Mouse (Mus musculus): Measurements from ENCODE around the gene Lcat. TPM values are rescaled to one million over a fixed set of nuclear protein-coding genes. Genes with fewer than 3 reads are reported as not detected.

The Lcat gene
- polyA plus RNA-seq, 1 experiment from 2014 or later = 1.3 TPM

Small RNA genes lying within 50 kb of the gene (microRNA-seq; reads per million reads assigned to microRNA genes)
- not detected for gene Mir7074

Other genes starting within 250 kb of the Lcat start
- 33.7 and 43.3 TPM in 2 replicates for gene Acd, start 242.3 kb downstream of the Lcat start, polyA plus RNA-seq (2015; fragmentation: Nextera tagmentation; extraction: Ambion mirVana)
- 13.8 and 13.9 TPM in 2 replicates for gene Pard6a, start 242.2 kb downstream of the Lcat start, polyA plus RNA-seq (2015; fragmentation: Nextera tagmentation; extraction: Ambion mirVana)
- not detected in 2 replicates for gene 4933405L10Rik, start 235.7 kb downstream of the Lcat start, polyA plus RNA-seq (2015; fragmentation: Nextera tagmentation; extraction: Ambion mirVana)
- 9.8 and 12.7 TPM in 2 replicates for gene Enkd1, start 235.2 kb downstream of the Lcat start, polyA plus RNA-seq (2015; fragmentation: Nextera tagmentation; extraction: Ambion mirVana)
- gene Gfod2, start 184.7 kb downstream of the Lcat start, polyA plus RNA-seq (2015; fragmentation: Nextera tagmentation; extraction: Ambion mirVana) = 9.4 and 10.1 TPM in 2 replicates
- 8.1 and 11.0 TPM in 2 replicates for gene Ranbp10, start 116.0 kb downstream of the Lcat start, polyA plus RNA-seq (2015; fragmentation: Nextera tagmentation; extraction: Ambion mirVana)
- gene Tsnaxip1, start 115.7 kb downstream of the Lcat start, polyA plus RNA-seq (2015; fragmentation: Nextera tagmentation; extraction: Ambion mirVana) = 0.06 and 0.29 TPM in 2 replicates
- gene Cenpt, start 90.1 kb downstream of the Lcat start, polyA plus RNA-seq (2015; fragmentation: Nextera tagmentation; extraction: Ambion mirVana) = 30.1 and 36.8 TPM in 2 replicates
- gene Thap11, start 88.2 kb downstream of the Lcat start, polyA plus RNA-seq (2015; fragmentation: Nextera tagmentation; extraction: Ambion mirVana) = 44.7 and 52.5 TPM in 2 replicates
- gene Nutf2, start 82.8 kb downstream of the Lcat start, polyA plus RNA-seq (2015; fragmentation: Nextera tagmentation; extraction: Ambion mirVana) = 154 and 173 TPM in 2 replicates
- gene Edc4, start 62.5 kb downstream of the Lcat start, polyA plus RNA-seq (2015; fragmentation: Nextera tagmentation; extraction: Ambion mirVana) = 25.3 and 34.7 TPM in 2 replicates
- 0.73 and 0.80 TPM in 2 replicates for gene Nrn1l, start 49.8 kb downstream of the Lcat start, polyA plus RNA-seq (2015; fragmentation: Nextera tagmentation; extraction: Ambion mirVana)
- gene Pskh1, start 42.9 kb downstream of the Lcat start, polyA plus RNA-seq (2015; fragmentation: Nextera tagmentation; extraction: Ambion mirVana) = 19.5 and 25.8 TPM in 2 replicates
- gene Ctrl, start 9.5 kb downstream of the Lcat start, polyA plus RNA-seq (2015; fragmentation: Nextera tagmentation; extraction: Ambion mirVana) = 0.84 and 0.85 TPM in 2 replicates
- gene Psmb10, start 4.9 kb downstream of the Lcat start, polyA plus RNA-seq (2015; fragmentation: Nextera tagmentation; extraction: Ambion mirVana) = 59.4 and 93.4 TPM in 2 replicates
- gene Slc12a4, start 22.7 kb upstream of the Lcat start, polyA plus RNA-seq (2015; fragmentation: Nextera tagmentation; extraction: Ambion mirVana) = 34.1 and 44.5 TPM in 2 replicates
- gene Dpep3, start 36.0 kb upstream of the Lcat start, polyA plus RNA-seq (2015; fragmentation: Nextera tagmentation; extraction: Ambion mirVana) = not detected in 2 replicates
- gene Dus2, start 48.0 kb upstream of the Lcat start, polyA plus RNA-seq (2015; fragmentation: Nextera tagmentation; extraction: Ambion mirVana) = 12.5 and 15.0 TPM in 2 replicates
- gene Dpep2nb, start 62.6 kb upstream of the Lcat start, polyA plus RNA-seq (2015; fragmentation: Nextera tagmentation; extraction: Ambion mirVana) = 0.29 TPM in 1 of 2 replicates, not detected in the other
- gene Ddx28, start 68.5 kb upstream of the Lcat start, polyA plus RNA-seq (2015; fragmentation: Nextera tagmentation; extraction: Ambion mirVana) = 10.6 and 11.6 TPM in 2 replicates
- 3.4 and 4.9 TPM in 2 replicates for gene Nfatc3, start 115.5 kb upstream of the Lcat start, polyA plus RNA-seq (2015; fragmentation: Nextera tagmentation; extraction: Ambion mirVana)
- 1.5 and 6.1 TPM in 2 replicates for gene Esrp2, start 193.6 kb upstream of the Lcat start, polyA plus RNA-seq (2015; fragmentation: Nextera tagmentation; extraction: Ambion mirVana)
- 7.0 and 9.4 TPM in 2 replicates for gene Pla2g15, start 207.0 kb upstream of the Lcat start, polyA plus RNA-seq (2015; fragmentation: Nextera tagmentation; extraction: Ambion mirVana)
- gene Slc7a6, start 225.5 kb upstream of the Lcat start, polyA plus RNA-seq (2015; fragmentation: Nextera tagmentation; extraction: Ambion mirVana) = 29.6 and 33.3 TPM in 2 replicates

Data from heart, embryonic 15.5 days (tissue).